Mouse (Mus musculus) gastrocnemius, postnatal 4 days (tissue): ENCODE data around the gene Nme7. TPM values are rescaled to one million over a fixed set of nuclear protein-coding genes. Genes with fewer than 3 reads are reported as not detected.

Experiments
- total RNA-seq, 2 experiments: library from RNA; stranded (reverse); gene quantifications; 2 replicates each; pipeline ENCODE4 v1.2.3; 2021

Nme7 gene
- total RNA-seq, 2 experiments from 2014 or later = 7.7 to 8.5 TPM

Other genes starting within 250 kb of the Nme7 start
- under 1 TPM; 0.39 to 0.56 TPM for gene Sell, start 242.1 kb upstream of the Nme7 start, total RNA-seq
- 1 to 10 TPM in 1 of 2 experiments, under 1 TPM in 1; 0.81 to 1.5 TPM for gene Selp, start 188.9 kb upstream of the Nme7 start, total RNA-seq
- under 1 TPM; 0.32 to 0.80 TPM for gene F5, start 152.3 kb upstream of the Nme7 start, total RNA-seq
- 1 to 10 TPM; 2.7 to 2.9 TPM for gene Slc19a2, start 55.1 kb upstream of the Nme7 start, total RNA-seq
- 1 to 10 TPM; 5.6 to 5.8 TPM for gene Ccdc181, start 28.5 kb upstream of the Nme7 start, total RNA-seq
- 10 to 100 TPM; 24.5 to 31.2 TPM for gene Blzf1, start 3.4 kb downstream of the Nme7 start, total RNA-seq
- gene Atp1b1, start 154.2 kb downstream of the Nme7 start, total RNA-seq = 10 to 100 TPM; 61.7 to 77.4 TPM